Mouse (Mus musculus): Measurements from ENCODE around the gene Cdh13.

GRCm38 (mm10) chr8:118373092-118373491, 89.6 kb downstream of the Cdh13 start:
- TF ChIP-seq GATA1 (IDR thresholded peaks at IDR 0.05; ENCODE audit: borderline replicate concordance, low read length), result no peak
- TF ChIP-seq FLI1 (IDR thresholded peaks at IDR 0.05; ENCODE audit: low read length), result no peak

All from megakaryocyte, embryonic 14.5 days (primary cell).